Mouse (Mus musculus): ENCODE data around the gene Prss41. TPM values are rescaled to one million over a fixed set of nuclear protein-coding genes. Genes with fewer than 3 reads are reported as not detected.

The Prss41 gene
- polyA plus RNA-seq, 1 experiment: 1.8 TPM

GRCm38 (mm10) chr17:23829064-23829619 is 14.8 kb downstream of the Prss41 start, which contains the start of gene Elob:
Gene Elob, minus strand, starts transcription at chr17:23829136.
- WGBS: under 1% methylated on average over 31 of the region's 42 CpGs
- DNase-seq (ENCODE audit: low read depth, low spot score): no peak

- WGBS: 1% methylated on average over 43 of the region's 47 CpGs
These were observed 15.5 kb downstream of the Prss41 start for GRCm38 (mm10) chr17:23828271-23829001.

DNA sequence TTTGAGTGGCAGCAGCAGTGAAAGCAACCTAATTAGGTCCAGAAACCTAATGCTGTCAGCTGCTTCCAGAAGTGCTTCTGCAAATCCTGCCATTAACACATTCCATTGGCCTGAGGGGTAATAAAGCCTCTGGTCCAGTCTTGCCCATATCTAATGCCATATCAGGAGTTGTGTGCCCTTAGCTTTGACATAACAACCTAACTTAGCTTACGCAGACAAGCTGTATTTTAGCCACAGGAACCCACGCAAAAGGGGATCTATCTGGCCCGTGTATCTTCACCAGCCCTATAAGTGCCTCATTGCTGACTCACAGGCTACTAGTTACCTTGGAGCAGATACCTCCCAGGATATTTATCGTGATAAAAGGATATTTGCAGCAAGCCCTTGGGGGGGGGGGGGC is 18.4 kb downstream of the Prss41 start:
- WGBS: 76% methylated on average over 4 of the region's 4 CpGs

More at GRCm38 (mm10) chr17:23828271-23829001, 15.5 kb downstream of the Prss41 start:
- DNase-seq (ENCODE audit: low read depth, low spot score): no peak

GRCm38 (mm10) chr17:23823614-23824013 is 20.4 kb downstream of the Prss41 start:
- DNase-seq (ENCODE audit: low read depth, low spot score): no peak

More for the DNA sequence above, 18.4 kb downstream of the Prss41 start:
- no peak for DNase-seq (ENCODE audit: low read depth, low spot score)

GRCm38 (mm10) chr17:23823018-23823417 is 21.0 kb downstream of the Prss41 start:
- no peak for DNase-seq (ENCODE audit: low read depth, low spot score)
- WGBS: 79% methylated on average over 16 of the region's 16 CpGs

More at GRCm38 (mm10) chr17:23823614-23824013, 20.4 kb downstream of the Prss41 start:
- 87% methylated on average over 12 of the region's 12 CpGs for WGBS

DNA sequence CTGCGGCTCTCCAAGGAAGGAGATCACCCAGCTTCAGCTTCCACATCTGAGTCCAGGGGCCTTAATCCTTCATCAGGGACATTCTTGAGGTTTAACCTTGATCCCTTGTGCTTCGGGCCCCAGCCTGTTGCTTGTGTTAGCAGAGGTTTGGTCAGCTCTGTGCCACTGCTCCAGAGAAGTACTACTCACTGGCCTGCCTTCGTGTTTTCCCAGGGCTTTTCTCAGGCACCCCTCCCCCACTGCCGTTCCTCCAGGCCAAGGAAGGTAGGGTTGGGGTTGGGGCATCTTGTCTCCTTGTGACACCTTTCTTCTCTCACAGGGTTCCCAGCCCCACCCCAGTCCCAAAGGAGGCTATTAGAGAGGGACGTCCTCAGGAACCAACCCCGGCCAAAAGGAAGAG is 21.9 kb downstream of the Prss41 start:
- WGBS: 67% methylated on average over 6 of the region's 6 CpGs

GRCm38 (mm10) chr17:23820731-23821130 is 23.2 kb downstream of the Prss41 start:
- WGBS: 97% methylated on average over 5 of the region's 5 CpGs

More for the DNA sequence above, 21.9 kb downstream of the Prss41 start:
- DNase-seq (ENCODE audit: low read depth, low spot score): no peak

GRCm38 (mm10) chr17:23819235-23819634 is 24.7 kb downstream of the Prss41 start:
- DNase-seq (ENCODE audit: low read depth, low spot score): no peak
- WGBS: 98% methylated on average over 25 of the region's 25 CpGs

More at GRCm38 (mm10) chr17:23820731-23821130, 23.2 kb downstream of the Prss41 start:
- no peak for DNase-seq (ENCODE audit: low read depth, low spot score)

GRCm38 (mm10) chr17:23818579-23818978 is 25.4 kb downstream of the Prss41 start:
- no peak for DNase-seq (ENCODE audit: low read depth, low spot score)
- WGBS: 97% methylated on average over 8 of the region's 8 CpGs

DNA sequence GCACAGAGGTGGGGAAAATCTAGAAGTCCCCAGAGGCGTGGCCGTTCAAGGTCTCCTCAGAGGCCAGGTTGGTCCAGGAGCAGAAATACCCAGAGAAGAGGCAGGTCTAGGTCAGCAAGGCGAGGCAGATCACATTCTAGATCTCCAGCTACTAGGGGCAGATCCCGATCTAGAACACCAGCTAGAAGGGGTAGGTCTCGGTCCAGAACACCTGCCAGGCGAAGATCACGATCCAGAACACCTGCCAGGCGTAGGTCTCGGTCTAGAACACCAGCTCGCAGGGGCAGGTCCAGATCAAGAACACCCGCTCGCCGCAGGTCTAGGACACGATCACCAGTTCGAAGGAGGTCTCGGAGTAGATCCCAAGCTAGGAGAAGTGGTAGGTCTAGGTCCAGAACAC is 28.3 kb downstream of the Prss41 start:
- 98% methylated on average over 16 of the region's 16 CpGs for WGBS
- no peak for DNase-seq (ENCODE audit: low read depth, low spot score)

DNA sequence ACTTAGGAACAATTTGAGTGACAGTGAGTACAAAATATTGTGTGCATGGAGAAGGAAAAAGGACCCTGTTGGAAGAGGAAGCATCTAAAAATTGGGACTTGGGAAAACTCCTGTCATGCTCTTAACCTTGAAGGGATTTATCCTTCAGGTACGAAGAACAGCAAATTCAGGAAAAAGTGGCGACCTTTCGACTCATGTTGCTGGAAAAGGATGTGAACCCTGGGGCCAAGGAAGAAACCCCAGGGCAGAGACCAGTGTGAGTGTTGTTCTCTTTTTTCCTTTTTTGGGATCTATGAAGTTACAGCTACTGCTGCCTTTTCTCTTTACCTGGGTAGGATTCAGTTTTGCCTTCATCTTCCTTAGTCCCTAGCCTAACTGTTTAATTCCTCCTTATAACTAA is 36.1 kb downstream of the Prss41 start:
- 82% methylated on average over 3 of the region's 3 CpGs for WGBS
- DNase-seq (ENCODE audit: low read depth, low spot score): no peak

- no peak for DNase-seq (ENCODE audit: low read depth, low spot score)
These were observed 37.1 kb downstream of the Prss41 start for GRCm38 (mm10) chr17:23806867-23807266.

DNA sequence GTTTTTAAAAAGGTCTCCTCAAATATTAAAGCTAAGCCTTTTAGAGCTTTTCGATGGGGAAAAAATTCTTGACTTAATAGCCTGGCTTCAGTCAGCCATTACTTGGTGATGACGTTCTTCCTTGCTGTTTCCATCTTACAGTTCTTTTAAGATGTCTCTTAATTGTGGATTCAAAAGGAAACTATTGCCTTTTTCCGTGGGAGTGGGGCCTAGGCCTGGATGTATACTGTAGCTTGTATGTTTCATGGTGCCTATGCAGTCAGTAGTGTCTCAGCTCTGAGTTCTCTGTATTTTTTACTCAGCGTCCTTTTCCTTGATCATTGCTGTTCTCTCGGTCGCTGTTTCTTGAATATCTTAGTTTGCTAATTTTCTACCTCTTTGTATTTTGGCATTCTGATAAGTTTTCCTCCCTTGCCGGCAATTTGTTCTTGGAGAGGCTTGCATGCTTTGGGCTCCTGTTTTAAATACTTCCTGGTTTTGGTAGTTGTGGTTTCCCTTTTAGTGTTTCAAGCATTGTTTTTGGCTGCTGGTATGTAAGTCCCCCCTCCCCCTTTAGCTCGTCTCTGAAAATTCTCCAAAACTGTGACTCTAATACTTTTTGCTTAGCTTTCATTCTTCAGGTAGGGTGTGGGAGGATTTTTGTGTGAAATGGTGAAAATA is 39.4 kb downstream of the Prss41 start:
- 0% methylated on average over 8 of the region's 8 CpGs for WGBS
- no peak for DNase-seq (ENCODE audit: low read depth, low spot score)

More at GRCm38 (mm10) chr17:23806867-23807266, 37.1 kb downstream of the Prss41 start:
- WGBS: 30% methylated on average over 25 of the region's 25 CpGs

DNA sequence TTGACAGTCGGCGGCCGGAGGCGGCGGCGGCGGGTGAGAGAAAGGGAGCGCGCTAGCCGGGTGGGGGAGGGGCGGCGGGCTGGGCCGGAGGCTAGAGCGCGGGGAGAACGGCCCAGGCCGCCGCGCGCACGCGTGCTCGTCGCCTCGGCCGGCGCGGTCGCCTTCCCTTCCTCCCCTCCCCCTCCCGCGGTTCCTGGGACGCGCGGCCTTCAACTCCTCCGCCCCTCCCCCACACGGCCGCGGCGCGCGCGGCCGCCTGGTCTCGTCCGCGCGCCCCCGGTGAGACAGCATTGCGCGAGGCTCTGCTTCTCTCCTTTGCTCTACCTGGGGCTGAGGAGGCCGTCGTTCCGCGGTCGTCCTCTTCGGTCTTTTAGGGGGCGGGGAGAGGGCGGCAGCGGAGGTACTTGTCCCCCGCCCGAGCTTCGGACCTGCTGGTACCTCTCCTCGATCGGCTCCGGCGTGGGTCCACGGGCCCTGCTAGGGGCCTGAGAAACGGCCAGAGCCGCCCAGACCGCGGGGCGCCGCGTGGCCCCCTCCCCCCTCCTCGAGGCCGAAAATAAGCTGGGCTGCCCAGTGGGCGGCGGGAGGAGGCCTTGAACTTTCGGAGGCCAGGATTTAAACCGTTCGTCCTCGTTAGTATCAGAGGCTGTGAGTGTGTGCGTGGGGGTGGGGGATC is 40.5 kb downstream of the Prss41 start:
- DNase-seq (ENCODE audit: low read depth, low spot score): no peak
- under 1% methylated on average over 75 of the region's 83 CpGs for WGBS

GRCm38 (mm10) chr17:23802746-23803365 is 41.1 kb downstream of the Prss41 start:
- under 1% methylated on average over 60 of the region's 60 CpGs for WGBS
- DNase-seq (ENCODE audit: low read depth, low spot score): peak; percentile 97

GRCm38 (mm10) chr17:23801627-23802026 is 42.3 kb downstream of the Prss41 start:
- 95% methylated on average over 10 of the region's 10 CpGs for WGBS
- DNase-seq (ENCODE audit: low read depth, low spot score): no peak

- WGBS: 85% methylated on average over 7 of the region's 7 CpGs
- DNase-seq (ENCODE audit: low read depth, low spot score): no peak
These were observed 46.7 kb downstream of the Prss41 start for GRCm38 (mm10) chr17:23797316-23797715.

DNA sequence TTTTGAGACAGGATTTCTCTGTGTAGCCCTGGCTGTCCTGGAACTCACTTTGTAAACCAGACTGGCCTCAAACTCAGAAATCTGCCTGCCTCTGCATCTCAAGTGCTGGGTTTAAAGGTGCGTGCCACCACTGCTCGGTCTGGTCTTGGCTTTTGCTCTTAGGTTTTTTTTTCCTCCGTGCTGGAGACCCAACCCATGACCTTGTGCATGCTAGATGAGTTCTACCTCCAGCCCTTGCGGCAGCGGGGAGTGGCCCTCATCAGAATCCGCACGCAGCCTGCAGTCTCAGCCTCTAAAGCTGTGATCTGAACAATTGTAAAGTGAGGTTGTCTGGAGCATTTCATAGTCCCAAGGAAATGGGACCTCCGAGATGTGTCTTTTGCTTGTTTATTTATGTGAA is 48.6 kb downstream of the Prss41 start:
- 90% methylated on average over 8 of the region's 8 CpGs for WGBS
- no peak for DNase-seq (ENCODE audit: low read depth, low spot score)

DNA sequence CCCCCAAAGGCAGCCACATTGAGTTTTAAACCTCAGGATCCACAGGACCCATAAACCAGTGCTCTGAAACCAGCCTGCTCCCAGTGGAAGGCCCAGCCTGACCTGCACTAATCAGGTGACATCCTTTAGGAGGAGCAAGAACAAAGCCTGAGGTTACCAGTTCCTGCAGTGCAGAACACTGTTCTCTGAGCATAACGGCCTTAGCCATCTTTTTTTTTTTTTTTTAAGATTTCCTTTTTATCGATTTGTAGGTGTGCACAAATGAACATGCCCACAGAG is 53.0 kb downstream of the Prss41 start:
- DNase-seq (ENCODE audit: low read depth, low spot score): no peak
- 31% methylated on average over 2 of the region's 2 CpGs for WGBS

Measured in large intestine, adult 2 months (tissue).